Mouse (Mus musculus): Measurements from ENCODE around the gene Tagap. TPM values are rescaled to one million over a fixed set of nuclear protein-coding genes. Genes with fewer than 3 reads are reported as not detected.

Tagap gene
- total RNA-seq (2012; rRNA removed) = 2.7 and 3.2 TPM in 2 replicates

DNA sequence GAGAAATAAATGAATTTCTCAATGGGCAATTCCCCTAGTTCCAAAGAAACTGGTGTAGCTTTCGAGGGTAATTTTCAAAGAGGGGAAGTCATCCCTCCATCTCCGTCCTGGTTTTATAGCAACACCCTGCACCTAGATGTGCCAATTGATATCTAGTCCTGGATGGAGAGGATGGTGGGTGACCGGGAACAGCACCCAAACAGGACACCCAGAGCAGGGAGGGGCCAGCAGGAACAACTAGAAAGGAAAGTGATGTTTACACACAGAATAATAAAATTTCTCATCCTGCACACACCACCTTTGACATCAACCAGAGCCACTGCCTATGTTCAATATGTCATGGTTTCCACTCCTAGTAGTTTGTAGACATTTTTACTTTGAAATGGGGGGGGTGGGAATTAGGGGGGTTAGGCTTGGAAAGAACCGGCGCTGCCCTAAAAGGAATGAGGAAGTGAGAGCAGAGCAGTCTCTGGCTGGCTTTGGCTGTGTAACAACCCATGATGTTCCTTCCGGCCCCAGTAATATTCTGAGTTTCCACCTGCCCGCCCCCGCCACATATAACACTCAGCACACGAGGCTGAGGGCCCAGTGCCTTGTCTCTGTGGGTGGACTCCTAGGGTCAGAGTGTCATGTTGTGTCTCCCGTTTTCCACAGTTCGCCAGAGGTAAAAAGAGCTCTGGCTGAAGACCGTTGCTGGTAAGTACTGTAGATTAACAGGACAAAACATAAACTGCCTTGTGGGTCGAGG, at the start of gene Tagap:
Tagap (plus strand) TSS at position 588 of the 748 bp plus-strand sequence.
- no peak for DNase-seq (ENCODE audit: low read depth, low spot score)
- no peak within 1 kb of the TSS for H3K27ac ChIP-seq (ENCODE audit: insufficient read depth, low read depth, low read length, poor library complexity, severe bottlenecking)
- no peak for TF ChIP-seq ZNF384 (IDR thresholded peaks at IDR 0.05; ENCODE audit: low read depth, low read length)
- no peak for TF ChIP-seq ZC3H11A (IDR thresholded peaks at IDR 0.05; ENCODE audit: borderline replicate concordance, low read depth, low read length)
- no peak for TF ChIP-seq HCFC1 (IDR thresholded peaks at IDR 0.05; ENCODE audit: borderline replicate concordance, insufficient read depth, low read length)
- TF ChIP-seq MAFK (IDR thresholded peaks at IDR 0.05; ENCODE audit: insufficient read depth, low read depth, low read length) = no peak
- TF ChIP-seq CHD2 (IDR thresholded peaks at IDR 0.05; ENCODE audit: low read depth, low read length) = no peak
- H3K36me3 ChIP-seq (ENCODE audit: control insufficient read depth, insufficient read depth, low read length, poor library complexity, severe bottlenecking) = no peaks in the 10 kb centered on the region
- in situ Hi-C loops (cut with MboI; ENCODE audit: low sequenced_read_pairs in 2 of 2, unreplicated experiment in 2 of 2) = loop anchor here in 1 of 2 experiments (25.0 kb wide), 1 partner anchor 963 kb away; the partner anchor contains the start of genes Rnaset2b and Tagap1
- no peak within 1 kb of the TSS for H3K9ac ChIP-seq (ENCODE audit: insufficient read depth, low read depth, low read length, poor library complexity, severe bottlenecking)
- no peaks in the 10 kb centered on the region for H3K4me1 ChIP-seq (ENCODE audit: control insufficient read depth in 2 of 2, insufficient read depth in 2 of 2, low read length in 2 of 2, poor library complexity in 1 of 2)
- H3K4me3 ChIP-seq (ENCODE audit: insufficient read depth in 1 of 2, low read depth in 1 of 2, low read length in 2 of 2, poor library complexity in 1 of 2, severe bottlenecking in 1 of 2) = no peak within 1 kb of the TSS
- no peaks in the 10 kb centered on the region for H3K9me3 ChIP-seq (ENCODE audit: control insufficient read depth, insufficient read depth, low read depth, low read length)

DNA sequence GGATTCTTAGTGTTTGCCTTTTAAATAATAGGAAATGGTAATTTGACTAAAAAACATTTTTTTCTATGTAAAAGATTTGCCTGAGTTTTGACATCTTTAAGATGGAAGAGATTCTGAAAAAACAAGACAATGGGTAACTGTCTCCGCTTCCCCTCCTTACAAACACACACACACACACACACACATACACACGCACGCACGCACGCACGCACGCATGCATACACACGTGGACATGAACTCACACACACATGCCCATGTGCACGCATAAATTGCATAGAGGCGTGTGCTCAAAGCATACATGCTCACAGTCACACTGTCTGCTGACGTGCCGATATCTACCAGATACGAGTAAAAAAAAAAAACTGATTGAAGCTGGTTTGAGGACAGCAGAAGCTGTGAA, 49.3 kb upstream of the Tagap start:
- TF ChIP-seq ZC3H11A (IDR thresholded peaks at IDR 0.05; ENCODE audit: borderline replicate concordance, low read depth, low read length) (no peak), HCFC1 (IDR thresholded peaks at IDR 0.05; ENCODE audit: borderline replicate concordance, insufficient read depth, low read length) (no peak), MAFK (IDR thresholded peaks at IDR 0.05; ENCODE audit: insufficient read depth, low read depth, low read length) (no peak), CHD2 (IDR thresholded peaks at IDR 0.05; ENCODE audit: low read depth, low read length) (no peak), ZNF384 (IDR thresholded peaks at IDR 0.05; ENCODE audit: low read depth, low read length) (no peak)
- Histone ChIP-seq H3K27ac (ENCODE audit: insufficient read depth, low read depth, low read length, poor library complexity, severe bottlenecking) (no peak overlapping the region), H3K4me1 (ENCODE audit: control insufficient read depth in 2 of 2, insufficient read depth in 2 of 2, low read length in 2 of 2, poor library complexity in 1 of 2) (no peaks in the 10 kb centered on the region), H3K4me3 (ENCODE audit: insufficient read depth in 1 of 2, low read depth in 1 of 2, low read length in 2 of 2, poor library complexity in 1 of 2, severe bottlenecking in 1 of 2) (no peak overlapping the region), H3K36me3 (ENCODE audit: control insufficient read depth, insufficient read depth, low read length, poor library complexity, severe bottlenecking) (no peaks in the 10 kb centered on the region), H3K9ac (ENCODE audit: insufficient read depth, low read depth, low read length, poor library complexity, severe bottlenecking) (no peak overlapping the region), H3K9me3 (ENCODE audit: control insufficient read depth, insufficient read depth, low read depth, low read length) (no peaks in the 10 kb centered on the region)
- DNase-seq (ENCODE audit: low read depth, low spot score) = no peak
- in situ Hi-C loops (cut with MboI; ENCODE audit: low sequenced_read_pairs in 2 of 2, unreplicated experiment in 2 of 2) = no loop called here

DNA sequence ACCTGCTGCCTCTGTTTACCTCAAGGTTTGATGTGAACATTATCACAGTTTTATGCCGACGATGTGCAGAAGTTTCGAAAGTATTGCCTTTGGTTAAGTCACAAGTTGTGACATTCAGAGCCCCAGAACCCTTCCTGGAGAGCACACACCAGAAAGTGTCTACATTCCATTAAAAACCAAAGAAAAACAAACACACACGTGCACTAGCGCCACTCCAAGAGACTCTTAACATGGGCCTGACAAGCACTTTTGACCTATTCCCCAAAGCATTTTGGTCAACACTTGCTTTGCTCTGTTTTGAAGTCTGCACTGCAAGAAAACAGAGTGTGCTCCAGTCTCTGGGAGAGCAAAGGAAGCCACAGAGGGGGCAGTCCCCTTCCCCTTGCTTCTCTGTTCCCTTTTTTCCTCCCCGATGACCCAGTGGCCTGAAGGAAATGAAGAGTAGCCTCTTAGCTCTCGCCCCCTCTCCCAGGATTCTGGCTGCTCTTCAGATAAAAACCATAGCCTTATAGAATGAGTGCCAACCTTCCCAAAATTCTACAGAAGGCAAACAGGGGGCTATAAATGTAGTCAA, 48.5 kb upstream of the Tagap start:
- TF ChIP-seq HCFC1 (IDR thresholded peaks at IDR 0.05; ENCODE audit: borderline replicate concordance, insufficient read depth, low read length) = no peak
- no peak for TF ChIP-seq CHD2 (IDR thresholded peaks at IDR 0.05; ENCODE audit: low read depth, low read length)
- TF ChIP-seq ZNF384 (IDR thresholded peaks at IDR 0.05; ENCODE audit: low read depth, low read length) = no peak
- TF ChIP-seq MAFK (IDR thresholded peaks at IDR 0.05; ENCODE audit: insufficient read depth, low read depth, low read length) = no peak
- TF ChIP-seq ZC3H11A (IDR thresholded peaks at IDR 0.05; ENCODE audit: borderline replicate concordance, low read depth, low read length) = no peak
- H3K27ac ChIP-seq (ENCODE audit: insufficient read depth, low read depth, low read length, poor library complexity, severe bottlenecking) = no peak overlapping the region
- in situ Hi-C loops (cut with MboI; ENCODE audit: low sequenced_read_pairs in 2 of 2, unreplicated experiment in 2 of 2) = no loop called here
- H3K4me3 ChIP-seq (ENCODE audit: insufficient read depth in 1 of 2, low read depth in 1 of 2, low read length in 2 of 2, poor library complexity in 1 of 2, severe bottlenecking in 1 of 2) = no peak overlapping the region
- H3K36me3 ChIP-seq (ENCODE audit: control insufficient read depth, insufficient read depth, low read length, poor library complexity, severe bottlenecking) = no peaks in the 10 kb centered on the region
- H3K4me1 ChIP-seq (ENCODE audit: control insufficient read depth in 2 of 2, insufficient read depth in 2 of 2, low read length in 2 of 2, poor library complexity in 1 of 2) = no peaks in the 10 kb centered on the region
- H3K9ac ChIP-seq (ENCODE audit: insufficient read depth, low read depth, low read length, poor library complexity, severe bottlenecking) = no peak overlapping the region
- H3K9me3 ChIP-seq (ENCODE audit: control insufficient read depth, insufficient read depth, low read depth, low read length) = no peaks in the 10 kb centered on the region
- DNase-seq (ENCODE audit: low read depth, low spot score) = no peak

DNA sequence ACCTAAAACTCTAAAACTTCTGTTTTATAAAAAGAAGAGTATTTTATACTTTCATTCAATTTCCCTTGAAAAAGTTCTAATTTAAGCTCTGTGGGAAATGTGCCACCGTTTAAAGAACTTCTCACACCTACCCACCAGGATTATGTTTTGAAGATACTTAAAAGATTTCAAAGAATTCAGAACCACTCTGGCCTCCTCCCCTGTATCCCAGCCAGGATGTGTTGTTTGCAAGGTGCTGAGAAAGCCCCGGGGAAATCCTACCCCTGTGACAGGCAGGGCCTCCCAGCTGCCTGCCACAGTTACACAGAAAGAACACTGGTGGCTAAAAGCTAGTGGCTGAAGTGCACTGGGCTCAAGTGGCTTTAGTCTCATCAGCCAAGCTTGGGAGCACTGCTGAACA, 47.9 kb upstream of the Tagap start:
- H3K9ac ChIP-seq (ENCODE audit: insufficient read depth, low read depth, low read length, poor library complexity, severe bottlenecking) = no peak overlapping the region
- no peaks in the 10 kb centered on the region for H3K4me1 ChIP-seq (ENCODE audit: control insufficient read depth in 2 of 2, insufficient read depth in 2 of 2, low read length in 2 of 2, poor library complexity in 1 of 2)
- H3K9me3 ChIP-seq (ENCODE audit: control insufficient read depth, insufficient read depth, low read depth, low read length) = no peaks in the 10 kb centered on the region
- in situ Hi-C loops (cut with MboI; ENCODE audit: low sequenced_read_pairs in 2 of 2, unreplicated experiment in 2 of 2) = no loop called here
- DNase-seq (ENCODE audit: low read depth, low spot score) = no peak
- no peaks in the 10 kb centered on the region for H3K36me3 ChIP-seq (ENCODE audit: control insufficient read depth, insufficient read depth, low read length, poor library complexity, severe bottlenecking)
- no peak overlapping the region for H3K4me3 ChIP-seq (ENCODE audit: insufficient read depth in 1 of 2, low read depth in 1 of 2, low read length in 2 of 2, poor library complexity in 1 of 2, severe bottlenecking in 1 of 2)
- no peak overlapping the region for H3K27ac ChIP-seq (ENCODE audit: insufficient read depth, low read depth, low read length, poor library complexity, severe bottlenecking)
- no peak for TF ChIP-seq ZC3H11A (IDR thresholded peaks at IDR 0.05; ENCODE audit: borderline replicate concordance, low read depth, low read length)
- TF ChIP-seq HCFC1 (IDR thresholded peaks at IDR 0.05; ENCODE audit: borderline replicate concordance, insufficient read depth, low read length) = no peak
- no peak for TF ChIP-seq ZNF384 (IDR thresholded peaks at IDR 0.05; ENCODE audit: low read depth, low read length)
- TF ChIP-seq MAFK (IDR thresholded peaks at IDR 0.05; ENCODE audit: insufficient read depth, low read depth, low read length) = no peak
- TF ChIP-seq CHD2 (IDR thresholded peaks at IDR 0.05; ENCODE audit: low read depth, low read length) = no peak

Measured in ES-E14 (cell line).